Mouse (Mus musculus) cortical plate, adult 2 months (tissue): ENCODE results near the gene Kank1.

Source experiments
- CTCF ChIP-seq: fragments of 200-500 bp; IDR thresholded peaks from 2 replicates; pipeline ENCODE4 v1.5.1; 2011; ENCODE audit warnings: mild to moderate bottlenecking, control low read depth, low read length; ENCODE audit not compliant: insufficient read depth; ENCODE audit errors: extremely low read depth
- POLR2A ChIP-seq: fragments of 200-500 bp; IDR thresholded peaks from 2 replicates; pipeline ENCODE4 v1.6.1; 2011; ENCODE audit warnings: mild to moderate bottlenecking, low read length, control low read depth; ENCODE audit not compliant: insufficient read depth; ENCODE audit errors: extremely low read depth

GRCm38 (mm10) chr19:25434345-25434744 is 197.6 kb downstream of the Kank1 start:
- no peak for TF ChIP-seq CTCF
- TF ChIP-seq POLR2A: no peak
